Mouse (Mus musculus) hindbrain, embryonic 12.5 days (tissue): ENCODE measurements around the gene Gm45785. TPM values are rescaled to one million over a fixed set of nuclear protein-coding genes. Genes with fewer than 3 reads are reported as not detected.

Experiments
- ATAC-seq: fragments of 200-750 bp; cut with Nextera tagmentation; 2 replicates; pipeline ENCODE4 v1.8.0; 2017; ENCODE audit warnings: moderate TSS enrichment; ENCODE audit not compliant: low FRiP score
- H3K27ac ChIP-seq: fragments of 300-500 bp; sonication (generic); 2 replicates; pipeline ENCODE4 v1.5.1; 2016; ENCODE audit warnings: mild to moderate bottlenecking
- H3K27me3 ChIP-seq: fragments of 300-500 bp; sonication (generic); 2 replicates; pipeline ENCODE4 v1.6.1; 2016; ENCODE audit warnings: mild to moderate bottlenecking
- H3K36me3 ChIP-seq: fragments of 300-500 bp; sonication (generic); 2 replicates; pipeline ENCODE4 v1.6.1; 2016; ENCODE audit warnings: mild to moderate bottlenecking
- H3K4me1 ChIP-seq: fragments of 300-500 bp; sonication (generic); 2 replicates; pipeline ENCODE4 v1.6.1; 2016
- H3K4me2 ChIP-seq: fragments of 300-500 bp; sonication (generic); replicated peaks from 2 replicates; pipeline ENCODE4 v1.6.1; 2016; ENCODE audit warnings: mild to moderate bottlenecking
- H3K4me3 ChIP-seq: fragments of 300-500 bp; sonication (generic); 2 replicates; pipeline ENCODE4 v1.5.1; 2016; ENCODE audit warnings: mild to moderate bottlenecking
- H3K9ac ChIP-seq: fragments of 300-500 bp; sonication (generic); 2 replicates; pipeline ENCODE4 v1.6.1; 2016; ENCODE audit warnings: mild to moderate bottlenecking, moderate library complexity
- H3K9me3 ChIP-seq: fragments of 300-500 bp; sonication (generic); replicated peaks from 2 replicates; pipeline ENCODE4 v1.6.1; 2016; ENCODE audit warnings: mild to moderate bottlenecking
- WGBS: fragments of 180-500 bp; shearing (Covaris S2); methylation state at CpG from one replicate; pipeline ENCODE4 v1.1.7; 2016; 5-methylcytosine and 5-hydroxymethylcytosine counted together
- polyA plus RNA-seq: library from polyadenylated mRNA; unstranded; fragments of >200 nt; fragmentation: Nextera tagmentation; extraction: Ambion mirVana; gene quantifications from 2 replicates; pipeline ENCODE4 v1.2.1, GENCODE M21; 2016

Gm45785 gene
- polyA plus RNA-seq, 1 experiment from 2014 or later = not detected

DNA sequence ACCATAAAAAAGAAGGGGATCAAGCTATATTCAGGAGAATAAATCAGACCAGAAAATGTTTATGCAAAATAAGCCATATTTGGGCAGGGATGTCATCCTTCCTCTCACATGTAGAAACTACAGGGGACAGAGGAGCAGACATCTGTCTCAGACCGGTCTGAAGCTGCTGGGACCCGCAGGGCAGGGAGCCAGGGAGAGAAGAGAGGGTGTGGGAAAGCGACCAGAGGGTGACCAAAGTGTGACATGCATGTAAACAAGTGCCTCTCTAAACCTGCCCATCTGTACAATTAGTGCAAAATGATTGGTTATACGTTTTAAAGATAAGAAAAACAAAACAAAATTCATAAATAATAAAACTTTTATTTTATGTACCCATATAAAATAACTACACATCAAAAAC is 36.0 kb downstream of the Gm45785 start:
- no peak overlapping the region for H3K4me3 ChIP-seq
- 73% methylated on average over 4 of the region's 4 CpGs for WGBS
- no peak overlapping the region for H3K27ac ChIP-seq
- no peaks in the 10 kb centered on the region for H3K36me3 ChIP-seq
- no peak overlapping the region for H3K9ac ChIP-seq
- H3K27me3 ChIP-seq = no peaks in the 10 kb centered on the region
- no peak overlapping the region; the same call in 1 of the 2 replicates for H3K4me2 ChIP-seq
- ATAC-seq = 0 out of 2 replicates have a peak, but pooled peaks have one; percentile 57
- peaks cover 2% of the 10 kb centered on the region; the same call in 1 of the 2 replicates for H3K4me1 ChIP-seq
- H3K9me3 ChIP-seq = no peaks in the 10 kb centered on the region

DNA sequence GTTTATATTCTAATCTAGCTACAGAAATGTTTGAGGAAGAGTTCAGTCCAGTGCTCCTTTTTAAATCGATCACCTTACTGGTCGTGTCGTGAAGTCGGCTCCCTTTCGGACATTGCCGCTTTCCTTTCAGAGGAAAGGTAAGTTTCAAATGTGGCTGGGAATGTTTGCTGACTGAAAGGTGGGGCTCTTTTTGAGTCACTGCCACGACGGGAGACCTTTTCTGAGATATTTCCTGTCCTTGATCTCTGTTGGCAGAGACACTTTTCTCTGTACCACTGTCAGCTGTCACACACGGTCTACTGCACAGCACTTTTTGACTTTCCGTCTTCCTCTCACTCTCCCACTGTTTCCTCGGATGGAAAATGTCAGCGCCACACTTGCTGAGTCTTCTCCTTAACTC is 43.3 kb downstream of the Gm45785 start:
- 92% methylated on average over 12 of the region's 12 CpGs for WGBS
- Histone ChIP-seq H3K9ac (no peak overlapping the region), H3K27me3 (no peaks in the 10 kb centered on the region), H3K36me3 (peaks cover 22% of the 10 kb centered on the region), H3K4me3 (no peak overlapping the region), H3K4me2 (no peak overlapping the region), H3K4me1 (no peaks in the 10 kb centered on the region), H3K9me3 (no peaks in the 10 kb centered on the region), H3K27ac (no peak overlapping the region)
- no peak for ATAC-seq

DNA sequence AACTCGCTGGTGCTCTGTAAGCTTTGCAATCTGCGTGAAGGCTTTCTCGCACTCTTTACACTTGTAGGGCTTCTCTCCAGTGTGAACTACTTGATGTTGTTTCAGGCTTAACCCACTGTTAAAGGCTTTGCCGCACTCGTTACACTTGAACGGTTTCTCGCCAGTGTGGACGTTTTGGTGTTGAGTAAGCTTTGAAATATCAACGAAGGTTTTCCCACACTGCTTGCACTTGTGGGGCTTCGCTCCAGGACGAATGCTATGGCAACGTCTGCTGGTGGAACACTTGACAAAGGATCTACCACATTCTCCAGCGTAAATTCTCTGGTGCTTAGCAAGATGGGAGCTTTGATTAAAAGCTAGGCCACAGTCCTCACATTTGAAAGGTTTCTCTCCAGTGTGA is 44.4 kb downstream of the Gm45785 start:
- Histone ChIP-seq H3K4me3 (no peak overlapping the region), H3K27ac (no peak overlapping the region), H3K9ac (no peak overlapping the region), H3K4me1 (no peaks in the 10 kb centered on the region), H3K36me3 (peaks cover 22% of the 10 kb centered on the region), H3K4me2 (no peak overlapping the region), H3K27me3 (no peaks in the 10 kb centered on the region), H3K9me3 (no peaks in the 10 kb centered on the region)
- 85% methylated on average over 13 of the region's 13 CpGs for WGBS
- ATAC-seq = no peak

DNA sequence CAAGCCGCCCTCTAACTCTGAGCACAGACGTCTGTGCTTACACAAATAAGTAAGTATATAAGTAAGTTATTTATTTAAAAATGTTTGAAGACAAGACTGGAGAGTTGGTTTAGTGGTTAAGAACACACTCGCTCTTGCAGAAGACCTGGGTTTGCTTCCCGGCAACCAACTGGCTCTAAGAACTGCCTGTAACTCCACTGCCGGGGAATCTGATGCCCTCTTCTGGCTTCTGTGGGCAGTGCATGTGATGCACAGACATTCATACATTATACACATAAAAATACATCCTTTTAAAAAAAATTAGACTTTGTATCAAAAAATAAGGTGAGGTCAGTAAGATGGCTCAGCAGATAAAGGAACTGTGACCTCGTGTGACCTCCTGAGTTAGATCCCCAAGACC is 45.6 kb downstream of the Gm45785 start:
- H3K4me2 ChIP-seq = no peak overlapping the region
- no peaks in the 10 kb centered on the region for H3K9me3 ChIP-seq
- peaks cover 22% of the 10 kb centered on the region for H3K36me3 ChIP-seq
- no peaks in the 10 kb centered on the region for H3K27me3 ChIP-seq
- H3K9ac ChIP-seq = no peak overlapping the region
- H3K27ac ChIP-seq = no peak overlapping the region
- 92% methylated on average over 6 of the region's 6 CpGs for WGBS
- no peak overlapping the region for H3K4me3 ChIP-seq
- H3K4me1 ChIP-seq = no peaks in the 10 kb centered on the region
- no peak for ATAC-seq

DNA sequence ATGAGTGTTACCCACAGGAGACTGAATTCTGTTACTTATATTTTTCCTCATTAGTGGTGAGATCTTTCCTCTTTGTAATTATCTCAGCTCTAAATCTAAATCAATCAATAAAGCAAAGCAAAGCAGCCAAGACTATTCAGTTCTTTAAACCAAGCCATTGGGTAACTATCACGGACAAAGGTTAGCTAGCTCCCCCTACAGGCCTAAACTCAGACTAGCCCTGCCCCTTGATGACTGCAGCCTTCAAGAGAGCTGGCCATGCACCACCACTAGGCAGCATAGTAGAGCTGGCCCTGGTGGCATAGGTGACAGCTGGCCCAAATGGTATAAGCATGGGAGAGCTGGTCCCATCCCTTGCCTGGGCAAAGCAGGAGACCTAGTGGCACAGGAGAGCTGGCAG is 50.4 kb downstream of the Gm45785 start:
- Histone ChIP-seq H3K9ac (no peak overlapping the region), H3K4me2 (no peak overlapping the region), H3K9me3 (no peaks in the 10 kb centered on the region), H3K4me1 (no peaks in the 10 kb centered on the region), H3K4me3 (no peak overlapping the region), H3K27me3 (no peaks in the 10 kb centered on the region), H3K27ac (no peak overlapping the region), H3K36me3 (0 out of 2 replicates have a peak, but pooled peaks cover 5% of the 10 kb centered on the region)
- 12% methylated on average over 1 of the region's 1 CpGs for WGBS
- no peak for ATAC-seq

DNA sequence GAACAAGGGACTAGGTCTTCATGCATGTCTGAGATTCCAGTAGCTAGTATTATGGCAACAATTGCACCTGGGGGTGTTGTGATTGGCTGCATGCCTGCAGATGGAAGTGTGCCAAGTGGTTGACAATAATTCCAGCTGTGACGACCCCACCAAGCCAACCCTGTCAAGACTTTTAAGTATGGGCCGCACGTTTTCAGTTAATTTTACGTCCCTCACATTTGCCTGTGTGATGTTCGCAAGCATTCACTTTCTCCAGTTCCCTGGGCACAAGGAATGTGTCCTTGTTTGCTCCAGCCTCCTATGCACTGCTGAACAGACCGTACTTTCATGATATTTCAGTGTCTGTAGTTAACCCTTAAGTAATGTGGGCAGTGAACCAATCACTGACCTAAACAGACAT is 53.5 kb downstream of the Gm45785 start:
- no peaks in the 10 kb centered on the region for H3K4me1 ChIP-seq
- H3K4me2 ChIP-seq = no peak overlapping the region
- no peak overlapping the region for H3K27ac ChIP-seq
- H3K4me3 ChIP-seq = no peak overlapping the region
- WGBS = 71% methylated on average over 6 of the region's 6 CpGs
- H3K9ac ChIP-seq = no peak overlapping the region
- ATAC-seq = no peak
- H3K27me3 ChIP-seq = no peaks in the 10 kb centered on the region
- no peaks in the 10 kb centered on the region for H3K36me3 ChIP-seq
- H3K9me3 ChIP-seq = no peaks in the 10 kb centered on the region

DNA sequence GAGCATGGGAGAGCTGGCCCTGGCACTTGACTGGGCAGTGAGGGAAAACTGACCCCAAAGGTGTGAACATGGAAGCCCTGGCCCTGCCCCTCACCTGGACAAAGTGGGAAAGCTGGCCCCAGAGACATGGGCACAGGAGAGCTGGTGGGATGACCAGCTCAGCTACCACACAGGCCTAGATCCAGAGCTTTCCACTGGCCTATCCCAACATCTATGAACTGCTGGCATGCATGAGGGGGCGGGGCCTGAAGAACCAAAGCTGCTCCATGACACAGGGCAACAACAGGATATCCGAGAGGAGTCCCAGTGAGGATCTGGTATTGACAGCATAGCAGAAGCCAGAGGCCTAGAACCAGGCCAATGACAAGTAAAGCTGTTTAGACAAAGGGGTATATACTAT is 57.9 kb downstream of the Gm45785 start:
- Histone ChIP-seq H3K9ac (no peak overlapping the region), H3K4me2 (no peak overlapping the region), H3K4me3 (no peak overlapping the region), H3K27me3 (no peaks in the 10 kb centered on the region), H3K27ac (no peak overlapping the region), H3K4me1 (no peaks in the 10 kb centered on the region), H3K36me3 (no peaks in the 10 kb centered on the region), H3K9me3 (no peaks in the 10 kb centered on the region)
- WGBS = 81% methylated on average over 2 of the region's 2 CpGs
- no peak for ATAC-seq

DNA sequence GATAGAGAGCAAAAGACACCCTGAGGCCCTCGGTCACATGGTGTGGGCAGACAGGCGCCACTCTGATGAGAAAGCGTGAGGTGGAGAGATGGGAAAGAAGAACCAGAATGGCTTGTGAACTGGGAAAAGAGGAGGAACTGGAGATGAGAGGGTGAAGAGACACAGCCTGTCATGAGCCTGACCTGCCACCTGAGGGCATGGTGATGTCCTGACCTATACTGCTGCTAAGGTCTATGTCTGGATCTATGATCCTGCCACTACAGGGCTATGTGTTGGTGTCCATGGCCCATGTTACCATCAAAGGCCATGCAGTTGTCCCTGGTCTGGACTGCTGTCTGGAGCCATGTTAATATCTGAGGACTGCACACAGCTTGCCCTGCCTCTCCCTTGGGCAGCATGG is 58.5 kb downstream of the Gm45785 start:
- Histone ChIP-seq H3K27me3 (no peaks in the 10 kb centered on the region), H3K9me3 (no peaks in the 10 kb centered on the region), H3K27ac (no peak overlapping the region), H3K9ac (no peak overlapping the region), H3K4me3 (no peak overlapping the region), H3K4me2 (no peak overlapping the region), H3K4me1 (no peaks in the 10 kb centered on the region), H3K36me3 (no peaks in the 10 kb centered on the region)
- 92% methylated on average over 3 of the region's 3 CpGs for WGBS
- no peak for ATAC-seq

DNA sequence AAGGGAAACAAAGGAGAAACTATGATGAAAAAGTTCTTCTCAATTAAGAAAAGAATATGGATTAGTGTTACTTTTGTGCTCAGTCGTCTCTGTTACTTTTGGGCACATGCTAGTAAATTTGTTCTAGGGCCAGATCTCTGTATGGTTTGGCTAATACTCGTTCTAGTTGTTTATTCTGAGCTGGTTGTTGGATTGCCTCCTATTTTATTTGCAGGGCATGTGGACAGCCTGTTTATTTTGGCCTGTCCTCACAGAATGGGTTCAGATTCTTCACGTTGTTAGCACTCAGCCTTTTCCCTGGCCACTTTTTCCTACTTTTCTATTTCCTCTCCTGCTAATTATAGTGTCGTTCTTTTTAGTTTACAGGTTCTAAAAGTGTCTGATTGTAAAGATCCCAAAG is 62.6 kb downstream of the Gm45785 start:
- no peaks in the 10 kb centered on the region for H3K9me3 ChIP-seq
- no peaks in the 10 kb centered on the region for H3K4me1 ChIP-seq
- H3K27me3 ChIP-seq = no peaks in the 10 kb centered on the region
- no peak overlapping the region for H3K9ac ChIP-seq
- no peak for ATAC-seq
- H3K27ac ChIP-seq = no peak overlapping the region
- H3K4me2 ChIP-seq = no peak overlapping the region
- H3K4me3 ChIP-seq = no peak overlapping the region
- 81% methylated on average over 4 of the region's 4 CpGs for WGBS
- no peaks in the 10 kb centered on the region for H3K36me3 ChIP-seq

DNA sequence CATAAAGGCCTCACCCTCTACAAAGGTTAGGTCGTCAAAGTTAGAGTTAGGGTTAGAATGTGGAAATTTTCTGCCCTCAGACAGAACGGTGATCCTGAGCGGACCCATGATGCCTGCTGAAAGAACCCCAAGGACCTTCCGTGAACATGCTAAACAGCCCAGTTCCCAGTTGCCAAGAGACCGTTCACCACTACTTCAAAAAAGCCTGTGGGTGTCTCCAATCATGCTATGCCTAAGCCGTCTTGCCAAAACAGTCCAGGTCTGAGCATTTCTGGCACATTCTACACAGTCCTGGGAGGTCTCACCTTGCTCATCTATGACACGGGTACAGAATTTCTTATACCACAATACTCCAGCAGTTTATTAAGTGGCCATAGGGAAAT is 68.1 kb downstream of the Gm45785 start:
- WGBS = 86% methylated on average over 7 of the region's 7 CpGs
- H3K9me3 ChIP-seq = no peaks in the 10 kb centered on the region

DNA sequence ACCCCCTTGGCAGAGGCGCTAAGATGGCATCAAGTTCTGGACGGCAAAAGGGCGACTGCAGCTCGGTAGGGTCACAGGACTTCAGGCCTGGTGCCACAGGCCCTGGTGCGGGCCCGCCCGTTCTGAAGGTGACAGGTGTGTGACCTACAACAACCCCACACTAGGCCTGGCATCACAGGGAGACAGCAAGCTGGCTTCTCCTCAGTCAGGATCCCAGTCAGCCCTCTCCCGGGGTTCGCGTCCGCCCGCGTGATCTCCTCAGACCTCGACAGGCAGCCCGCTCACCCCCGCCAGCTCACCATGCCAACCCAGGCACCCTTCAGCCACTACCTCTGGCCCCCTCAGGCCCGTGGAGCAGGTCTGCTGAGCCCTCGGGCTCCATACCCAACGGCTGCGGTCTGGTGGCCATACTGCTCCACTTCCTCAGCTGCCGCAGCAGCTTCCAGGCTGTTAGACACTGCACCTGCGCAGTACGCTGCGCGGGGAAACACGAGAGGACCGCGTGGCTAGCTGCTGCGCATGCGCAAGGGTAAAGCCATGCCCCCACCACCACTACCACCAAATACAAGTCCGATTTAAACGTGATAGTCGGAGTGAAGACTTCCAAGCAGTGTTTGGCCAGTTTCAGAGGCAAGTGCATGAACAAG is 68.6 kb downstream of the Gm45785 start, which contains the start of gene Syce1:
Syce1 (minus strand) TSS at position 447 of the 647 bp plus-strand sequence.
- no peak within 1 kb of the TSS for H3K4me2 ChIP-seq
- ATAC-seq = no peak
- no peak within 1 kb of the TSS for H3K9ac ChIP-seq
- no peaks in the 10 kb centered on the region for H3K9me3 ChIP-seq
- 83% methylated on average over 33 of the region's 33 CpGs for WGBS
- no peak within 1 kb of the TSS for H3K27ac ChIP-seq
- no peaks in the 10 kb centered on the region for H3K27me3 ChIP-seq
- no peaks in the 10 kb centered on the region for H3K4me1 ChIP-seq
- no peaks in the 10 kb centered on the region for H3K36me3 ChIP-seq
- no peak within 1 kb of the TSS for H3K4me3 ChIP-seq

More for the DNA sequence above, 68.1 kb downstream of the Gm45785 start:
- H3K36me3 ChIP-seq = no peaks in the 10 kb centered on the region
- H3K9ac ChIP-seq = no peak overlapping the region
- H3K27ac ChIP-seq = no peak overlapping the region
- no peaks in the 10 kb centered on the region for H3K27me3 ChIP-seq
- H3K4me2 ChIP-seq = no peak overlapping the region
- no peaks in the 10 kb centered on the region for H3K4me1 ChIP-seq
- no peak for ATAC-seq
- H3K4me3 ChIP-seq = no peak overlapping the region

DNA sequence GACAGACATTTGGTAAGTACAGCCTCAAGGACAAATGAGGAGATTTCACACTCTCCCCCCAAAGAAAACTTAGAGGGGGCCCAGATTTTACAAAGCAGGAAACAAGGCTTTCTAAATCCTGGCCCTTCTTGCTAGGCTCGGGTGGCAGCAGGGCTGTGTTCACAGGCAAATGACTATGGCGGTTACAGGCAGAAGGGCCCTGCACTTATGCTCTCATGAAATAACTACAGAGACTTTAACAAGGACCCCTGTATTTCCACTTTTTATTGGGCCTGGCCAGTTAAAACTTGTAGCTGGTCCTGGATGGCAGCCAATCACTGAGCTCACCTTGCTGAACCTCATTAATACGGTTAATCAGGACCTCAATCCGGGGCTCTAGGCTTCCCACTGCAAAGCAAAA is 75.6 kb downstream of the Gm45785 start:
- H3K27ac ChIP-seq = no peak overlapping the region
- H3K4me2 ChIP-seq = no peak overlapping the region
- no peak overlapping the region for H3K4me3 ChIP-seq
- H3K27me3 ChIP-seq = no peaks in the 10 kb centered on the region
- 89% methylated on average over 4 of the region's 4 CpGs for whole genome bisulfite sequencing
- no peaks in the 10 kb centered on the region for H3K9me3 ChIP-seq
- no peak for ATAC-seq
- H3K4me1 ChIP-seq = no peaks in the 10 kb centered on the region
- no peak overlapping the region for H3K9ac ChIP-seq
- H3K36me3 ChIP-seq = no peaks in the 10 kb centered on the region
